Comparison of ENCODE assay signal across 17 mouse cellular contexts in the genomic region with DNA sequence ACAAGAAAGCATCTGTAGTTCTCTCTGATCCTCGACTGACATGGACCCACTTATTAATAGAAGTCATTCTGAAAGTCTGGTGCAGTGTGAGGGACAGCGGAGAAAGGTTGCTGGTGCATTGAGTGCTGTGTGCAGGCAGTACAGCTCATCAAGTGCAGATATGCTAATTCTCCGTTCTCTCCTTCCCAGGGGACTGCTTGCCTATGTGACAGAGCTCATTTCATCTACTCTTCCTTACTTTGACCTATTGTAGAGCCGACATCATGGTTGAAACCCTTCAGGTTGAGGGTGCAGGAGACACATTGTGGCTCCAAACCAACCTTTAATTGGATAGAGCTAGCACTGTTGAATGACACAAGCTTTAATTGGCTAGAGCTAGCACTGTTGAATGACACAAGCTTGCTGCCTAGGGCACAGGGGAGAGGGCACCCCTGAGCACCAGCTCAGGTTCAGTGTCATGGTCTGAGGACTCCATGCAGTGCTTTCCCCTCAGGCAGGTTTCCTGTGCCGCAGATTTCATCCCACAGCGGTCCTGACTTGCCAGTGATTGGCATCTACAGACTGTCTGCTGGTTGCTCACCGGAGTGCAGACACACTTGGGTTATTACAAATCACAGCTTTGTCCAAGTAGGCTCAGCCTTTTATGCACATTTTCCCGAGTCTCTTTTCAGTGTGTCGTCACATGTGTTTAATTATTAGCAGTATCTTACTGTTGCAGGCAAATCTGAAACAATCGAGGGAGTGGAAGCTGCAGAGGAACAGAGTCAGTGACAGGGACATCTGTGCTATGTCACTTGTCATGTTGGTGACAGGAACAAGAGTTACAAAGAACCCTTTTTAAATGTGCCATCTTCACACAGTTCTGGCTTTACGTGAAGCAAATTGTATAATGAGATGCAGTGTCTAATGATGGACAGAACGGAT.
DNase-seq lines count a peak whose midpoint lies in the region; ATAC-seq lines count a peak whose summit lies in the region.
"Had no signal": no experiment of that assay in that cellular context is flagged by ENCODE, and none has a peak within 500 bp of the region (broad histone marks: within the 10 kb centered on the region; RNA-seq: fewer than 3 reads in every experiment).

No protein-coding gene starts in this region.

- no peak overlapping the region for H3K9ac ChIP-seq in forebrain, embryonic 12.5 days
- H3K9ac ChIP-seq in hindbrain, embryonic 11.5 days (ENCODE audit: low read depth, low read length) = no peak overlapping the region
- no peak overlapping the region; the same call in 1 of the 2 replicates for H3K9ac ChIP-seq in hindbrain, embryonic 13.5 days
- H3K9ac ChIP-seq in midbrain, embryonic 16.5 days (ENCODE audit: low read depth, low read length) = no peak overlapping the region
- H3K9ac ChIP-seq in intestine, embryonic 16.5 days (ENCODE audit: low read depth, low read length) = no peak overlapping the region

- 0 out of 2 replicates have a peak overlapping the region, but pooled peaks have one; percentile 16 for H3K27ac ChIP-seq in forebrain, embryonic 12.5 days
- no peak overlapping the region for H3K27ac ChIP-seq in forebrain, embryonic 10.5 days
- peak overlapping the region; percentile 54; the same call in 1 of the 2 replicates for H3K27ac ChIP-seq in hindbrain, embryonic 11.5 days (ENCODE audit: low read depth, low read length)
- no peak overlapping the region for H3K27ac ChIP-seq in hindbrain, embryonic 10.5 days
- peak overlapping the region; percentile 45; the same call in 1 of the 2 replicates for H3K27ac ChIP-seq in hindbrain, embryonic 13.5 days
- peak overlapping the region; percentile 9 for H3K27ac ChIP-seq in midbrain, embryonic 16.5 days (ENCODE audit: low read length)
- no peak overlapping the region for H3K27ac ChIP-seq in intestine, embryonic 16.5 days (ENCODE audit: low read length)

- no peaks in the 10 kb centered on the region for H3K9me3 ChIP-seq in forebrain, embryonic 12.5 days
- no peaks in the 10 kb centered on the region for H3K9me3 ChIP-seq in forebrain, embryonic 10.5 days
- H3K9me3 ChIP-seq in hindbrain, embryonic 11.5 days (ENCODE audit: control insufficient read depth, low read length) = no peaks in the 10 kb centered on the region
- H3K9me3 ChIP-seq in hindbrain, embryonic 10.5 days = no peaks in the 10 kb centered on the region
- no peaks in the 10 kb centered on the region for H3K9me3 ChIP-seq in hindbrain, embryonic 13.5 days
- no peaks in the 10 kb centered on the region for H3K9me3 ChIP-seq in midbrain, embryonic 16.5 days (replicated peaks; ENCODE audit: control insufficient read depth, low read length, poor library complexity, severe bottlenecking)
- no peaks in the 10 kb centered on the region for H3K9me3 ChIP-seq in intestine, embryonic 16.5 days (ENCODE audit: control insufficient read depth, low read length)

- H3K27me3 ChIP-seq in forebrain, embryonic 12.5 days = no peaks in the 10 kb centered on the region
- no peaks in the 10 kb centered on the region for H3K27me3 ChIP-seq in forebrain, embryonic 10.5 days (ENCODE audit: poor library complexity, severe bottlenecking)
- no peaks in the 10 kb centered on the region for H3K27me3 ChIP-seq in hindbrain, embryonic 11.5 days (ENCODE audit: control insufficient read depth, insufficient read depth, low read length)
- no peaks in the 10 kb centered on the region for H3K27me3 ChIP-seq in hindbrain, embryonic 10.5 days (ENCODE audit: insufficient read depth, poor library complexity, severe bottlenecking)
- no peaks in the 10 kb centered on the region for H3K27me3 ChIP-seq in hindbrain, embryonic 13.5 days
- no peaks in the 10 kb centered on the region for H3K27me3 ChIP-seq in midbrain, embryonic 16.5 days (ENCODE audit: control insufficient read depth, insufficient read depth, low read depth, low read length)
- no peaks in the 10 kb centered on the region for H3K27me3 ChIP-seq in intestine, embryonic 16.5 days (replicated peaks; ENCODE audit: control insufficient read depth, insufficient read depth, low read length)
- H3K27me3 ChIP-seq: CH12.LX had no signal

- no peak for DNase-seq in forebrain, embryonic 10.5 days (ENCODE audit: extremely low spot score, low spot score)
- DNase-seq in hindbrain, embryonic 11.5 days (ENCODE audit: low spot score) = peak; percentile 24
- no peak for DNase-seq in hindbrain, embryonic 10.5 days (ENCODE audit: low spot score)
- DNase-seq in kidney, adult 18-20 months = no peak
- DNase-seq: adrenal gland, postnatal 25 days; cerebellum, postnatal 14 days; gastrocnemius, postnatal 10 days; kidney, adult 8-10 months; lung, adult 2 months; right cerebral cortex, postnatal 25 days had no signal

- H3K36me3 ChIP-seq in forebrain, embryonic 12.5 days (replicated peaks) = no peaks in the 10 kb centered on the region
- H3K36me3 ChIP-seq in forebrain, embryonic 10.5 days (replicated peaks) = 0 out of 2 replicates have a peak, but pooled peaks cover 3% of the 10 kb centered on the region
- no peaks in the 10 kb centered on the region for H3K36me3 ChIP-seq in hindbrain, embryonic 11.5 days (ENCODE audit: control insufficient read depth, insufficient read depth, low read length)
- no peaks in the 10 kb centered on the region for H3K36me3 ChIP-seq in hindbrain, embryonic 10.5 days
- H3K36me3 ChIP-seq in hindbrain, embryonic 13.5 days = no peaks in the 10 kb centered on the region
- H3K36me3 ChIP-seq in midbrain, embryonic 16.5 days (ENCODE audit: control insufficient read depth, insufficient read depth, low read length) = no peaks in the 10 kb centered on the region
- H3K36me3 ChIP-seq in intestine, embryonic 16.5 days (ENCODE audit: control insufficient read depth, insufficient read depth, low read length) = no peaks in the 10 kb centered on the region

- H3K4me2 ChIP-seq in forebrain, embryonic 12.5 days = no peak overlapping the region
- H3K4me2 ChIP-seq in hindbrain, embryonic 11.5 days (replicated peaks; ENCODE audit: low read depth, low read length) = no peak overlapping the region
- no peak overlapping the region for H3K4me2 ChIP-seq in hindbrain, embryonic 13.5 days
- no peak overlapping the region for H3K4me2 ChIP-seq in midbrain, embryonic 16.5 days (ENCODE audit: low read length)
- no peak overlapping the region for H3K4me2 ChIP-seq in intestine, embryonic 16.5 days (ENCODE audit: low read depth, low read length)

- peak; percentile 61; the same call in 1 of the 2 replicates for ATAC-seq in forebrain, embryonic 12.5 days (ENCODE audit: low FRiP score)
- ATAC-seq in hindbrain, embryonic 11.5 days (ENCODE audit: low FRiP score) = no peak; the same call in 1 of the 2 replicates
- ATAC-seq in hindbrain, embryonic 13.5 days (ENCODE audit: low FRiP score) = peak; percentile 63
- ATAC-seq in midbrain, embryonic 16.5 days = peak; percentile 91
- no peak for ATAC-seq in intestine, embryonic 16.5 days
- ATAC-seq: activated CD4-positive, CD25-positive, alpha-beta regulatory T cell, adult 4 months had no signal

- WGBS in forebrain, embryonic 12.5 days = 58% methylated on average over 12 of the region's 12 CpGs
- 82% methylated on average over 12 of the region's 12 CpGs for WGBS in forebrain, embryonic 10.5 days
- 71% methylated on average over 12 of the region's 12 CpGs for WGBS in hindbrain, embryonic 11.5 days
- 76% methylated on average over 12 of the region's 12 CpGs for WGBS in hindbrain, embryonic 10.5 days
- 49% methylated on average over 12 of the region's 12 CpGs for WGBS in hindbrain, embryonic 13.5 days
- 50% methylated on average over 12 of the region's 12 CpGs for WGBS in midbrain, embryonic 16.5 days
- WGBS in intestine, embryonic 16.5 days = 73% methylated on average over 12 of the region's 12 CpGs

- no peak overlapping the region for H3K4me3 ChIP-seq in forebrain, embryonic 12.5 days (replicated peaks)
- H3K4me3 ChIP-seq in forebrain, embryonic 10.5 days = no peak overlapping the region
- H3K4me3 ChIP-seq in hindbrain, embryonic 11.5 days (ENCODE audit: low read depth, low read length) = no peak overlapping the region
- no peak overlapping the region for H3K4me3 ChIP-seq in hindbrain, embryonic 10.5 days
- H3K4me3 ChIP-seq in hindbrain, embryonic 13.5 days = no peak overlapping the region
- H3K4me3 ChIP-seq in midbrain, embryonic 16.5 days (ENCODE audit: low read depth, low read length) = no peak overlapping the region
- no peak overlapping the region for H3K4me3 ChIP-seq in intestine, embryonic 16.5 days (ENCODE audit: low read length)
- H3K4me3 ChIP-seq: myocyte had no signal

- peaks cover 10% of the 10 kb centered on the region; the same call in 1 of the 2 replicates for H3K4me1 ChIP-seq in forebrain, embryonic 12.5 days
- H3K4me1 ChIP-seq in forebrain, embryonic 10.5 days = peaks cover 9% of the 10 kb centered on the region
- H3K4me1 ChIP-seq in hindbrain, embryonic 11.5 days (replicated peaks; ENCODE audit: control insufficient read depth, insufficient read depth, low read length) = 0 out of 2 replicates have a peak, but pooled peaks cover 2% of the 10 kb centered on the region
- H3K4me1 ChIP-seq in hindbrain, embryonic 10.5 days (replicated peaks) = peaks cover 8% of the 10 kb centered on the region; the same call in 1 of the 2 replicates
- peaks cover 12% of the 10 kb centered on the region for H3K4me1 ChIP-seq in hindbrain, embryonic 13.5 days (replicated peaks)
- H3K4me1 ChIP-seq in midbrain, embryonic 16.5 days (ENCODE audit: control insufficient read depth, insufficient read depth, low read length) = peaks cover 3% of the 10 kb centered on the region; the same call in 1 of the 2 replicates
- no peaks in the 10 kb centered on the region for H3K4me1 ChIP-seq in intestine, embryonic 16.5 days (ENCODE audit: control insufficient read depth, insufficient read depth, low read length)

Comparison
In these comparisons a context has a peak if more than half of its experiments do, and no peak if none do; other contexts are left out.
1. ATAC-seq: peak in forebrain, embryonic 12.5 days (single experiment), hindbrain, embryonic 13.5 days (single experiment) and midbrain, embryonic 16.5 days (single experiment); none in hindbrain, embryonic 11.5 days (single experiment) and intestine, embryonic 16.5 days (single experiment).
2. H3K27ac ChIP-seq: peak in forebrain, embryonic 12.5 days (single experiment), hindbrain, embryonic 11.5 days (single experiment), hindbrain, embryonic 13.5 days (single experiment) and midbrain, embryonic 16.5 days (single experiment); none in forebrain, embryonic 10.5 days (single experiment), hindbrain, embryonic 10.5 days (single experiment) and intestine, embryonic 16.5 days (single experiment).